ENCODE assay signal across 8 mouse cellular contexts in the genomic region with DNA sequence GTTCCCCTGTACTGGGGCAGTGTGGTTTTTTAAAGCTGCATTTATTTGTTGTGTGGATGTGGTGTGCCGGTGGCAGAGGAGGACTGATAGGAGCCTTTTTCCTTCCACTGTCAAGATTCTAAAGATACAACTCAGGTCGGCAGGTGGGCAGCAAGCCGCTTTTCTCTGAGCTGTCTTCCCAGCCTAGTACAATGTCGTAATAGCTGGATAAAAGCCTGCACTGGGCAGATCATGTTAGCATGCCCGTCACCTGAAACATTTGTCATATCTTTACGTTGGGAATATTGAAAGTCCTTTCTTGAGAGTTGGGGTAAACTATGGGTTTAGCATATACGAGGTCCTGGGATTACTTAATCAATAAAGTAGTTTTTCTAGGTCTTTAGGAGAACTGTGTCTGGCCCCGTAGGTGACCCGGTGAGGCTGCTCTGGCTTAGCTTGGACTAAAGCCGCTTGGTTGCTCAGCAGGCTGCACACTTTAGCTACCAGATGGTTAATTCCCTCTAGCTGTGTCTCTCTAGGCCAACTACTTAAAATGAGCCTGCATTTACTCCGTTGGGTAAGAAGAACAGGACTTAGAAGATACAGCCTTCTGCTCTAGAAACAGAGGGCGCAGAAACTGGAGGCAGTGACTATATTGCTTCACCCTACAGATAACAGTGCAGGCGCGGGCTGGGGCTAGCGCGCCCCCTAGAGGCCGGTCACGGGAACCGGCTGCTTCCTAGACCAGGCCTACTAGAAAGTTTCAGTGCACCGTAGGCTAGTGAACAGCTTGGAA. TPM values are rescaled to one million over a fixed set of nuclear protein-coding genes. Genes with fewer than 3 reads are reported as not detected.
DNase-seq lines count a peak whose midpoint lies in the region; ATAC-seq and TF ChIP-seq lines count a peak whose summit lies in the region.

No protein-coding gene starts in this region.

- H3K4me2 ChIP-seq in forebrain, embryonic 13.5 days = no peak overlapping the region
- H3K4me2 ChIP-seq in heart, postnatal 0 days (ENCODE audit: low read depth, low read length) = no peak overlapping the region

- 42% methylated on average over 20 of the region's 20 CpGs for WGBS in forebrain, embryonic 13.5 days
- 39% methylated on average over 20 of the region's 20 CpGs for WGBS in heart, postnatal 0 days

- peak; percentile 57; the same call in 1 of the 2 replicates for ATAC-seq in G1E (ENCODE audit: extremely low read depth, insufficient number of reproducible peaks, low FRiP score, poor library complexity, severe bottlenecking)
- ATAC-seq in forebrain, embryonic 13.5 days = peak; percentile 81
- peak; percentile 90 for ATAC-seq in heart, postnatal 0 days (ENCODE audit: insufficient read depth, low read depth)

- 0 out of 2 replicates have a peak, but pooled peaks cover 2% of the 10 kb centered on the region for H3K4me1 ChIP-seq in G1E (ENCODE audit: insufficient read depth, low read depth, low read length)
- H3K4me1 ChIP-seq in forebrain, embryonic 13.5 days = no peaks in the 10 kb centered on the region
- H3K4me1 ChIP-seq in heart, postnatal 0 days (ENCODE audit: control insufficient read depth, insufficient read depth) = no peaks in the 10 kb centered on the region

- peaks cover 15% of the 10 kb centered on the region for H3K27me3 ChIP-seq in G1E (ENCODE audit: insufficient read depth, low read length)
- H3K27me3 ChIP-seq in forebrain, embryonic 13.5 days = no peaks in the 10 kb centered on the region
- H3K27me3 ChIP-seq in heart, postnatal 0 days (ENCODE audit: control insufficient read depth, insufficient read depth, low read length) = no peaks in the 10 kb centered on the region

- H3K9me3 ChIP-seq in G1E (replicated peaks) = no peaks in the 10 kb centered on the region
- no peaks in the 10 kb centered on the region for H3K9me3 ChIP-seq in forebrain, embryonic 13.5 days (replicated peaks)
- H3K9me3 ChIP-seq in heart, postnatal 0 days (replicated peaks; ENCODE audit: control insufficient read depth, low read length) = no peaks in the 10 kb centered on the region

- peak; percentile 58 for DNase-seq in G1E (ENCODE audit: low spot score)
- peak; percentile 55 for DNase-seq in c-Kit-positive CD71-positive TER-119-negative erythroid progenitor cells, embryonic 14.5 days (ENCODE audit: low read depth)
- DNase-seq in heart, postnatal 0 days (ENCODE audit: low spot score) = peak; percentile 76
- DNase-seq in layer of hippocampus, adult 9-11 months = peak; percentile 64
- peak; percentile 77 for DNase-seq in lung, postnatal 14 days
- DNase-seq in retina, postnatal 7 days (ENCODE audit: low read depth, low spot score) = peak; percentile 86
- DNase-seq in urinary bladder, adult 2 months (ENCODE audit: low spot score) = peak; percentile 70

- H3K27ac ChIP-seq in forebrain, embryonic 13.5 days = no peak overlapping the region
- H3K27ac ChIP-seq in heart, postnatal 0 days (ENCODE audit: low read depth) = no peak overlapping the region

- TF ChIP-seq CTCF in G1E (IDR thresholded peaks at IDR 0.05; ENCODE audit: low read depth, low read length) = peak; percentile 80
- TF ChIP-seq CTCF in heart, postnatal 0 days (IDR thresholded peaks at IDR 0.05; ENCODE audit: low read depth) = peak; percentile 85

- H3K36me3 ChIP-seq in G1E (replicated peaks) = no peaks in the 10 kb centered on the region
- no peaks in the 10 kb centered on the region for H3K36me3 ChIP-seq in forebrain, embryonic 13.5 days (ENCODE audit: poor library complexity, severe bottlenecking)
- H3K36me3 ChIP-seq in heart, postnatal 0 days (replicated peaks; ENCODE audit: control insufficient read depth, insufficient read depth, low read length) = no peaks in the 10 kb centered on the region

- no peak overlapping the region for H3K9ac ChIP-seq in forebrain, embryonic 13.5 days
- no peak overlapping the region for H3K9ac ChIP-seq in heart, postnatal 0 days (replicated peaks; ENCODE audit: low read depth, low read length)

- no peak overlapping the region for H3K4me3 ChIP-seq in G1E (ENCODE audit: low read depth, low read length)
- H3K4me3 ChIP-seq in forebrain, embryonic 13.5 days = no peak overlapping the region
- no peak overlapping the region for H3K4me3 ChIP-seq in heart, postnatal 0 days (ENCODE audit: low read depth, low read length)

- no peak for TF ChIP-seq EP300 in heart, postnatal 0 days (IDR thresholded peaks at IDR 0.05; ENCODE audit: low read depth)

RNA-seq across cellular contexts. Expression of a gene that starts 58.2 kb away (rescaled TPM):
- total RNA-seq in G1E (2014; fragmentation: Nextera tagmentation) (79.2 and 88.2 TPM in 2 replicates), G1E (2017) (35.1 and 44.9 TPM in 2 replicates)
- 10.5 and 11.8 TPM in 2 replicates for polyA plus RNA-seq in G1E (2012)
- polyA plus RNA-seq in forebrain, embryonic 13.5 days (2015; fragmentation: Nextera tagmentation; extraction: Ambion mirVana) = 79.6 and 84.2 TPM in 2 replicates
- total RNA-seq in heart, postnatal 0 days (2014; rRNA removed; ENCODE audit: low replicate concordance) = 12.9 and 26.6 TPM in 2 replicates
- polyA plus RNA-seq in heart, postnatal 0 days (2015; fragmentation: Nextera tagmentation; extraction: Ambion mirVana) = 22.2 and 23.2 TPM in 2 replicates
- polyA plus RNA-seq in urinary bladder, adult 2 months (2012; rRNA removed) = 30.4 and 34.3 TPM in 2 replicates

RNA-seq across cellular contexts. Expression of a gene that starts 58.8 kb away (rescaled TPM):
- total RNA-seq in G1E (2014; fragmentation: Nextera tagmentation) (7.8 and 9.9 TPM in 2 replicates), G1E (2017) (10.5 and 10.8 TPM in 2 replicates)
- polyA plus RNA-seq in G1E (2012) = 2.9 and 3.7 TPM in 2 replicates
- polyA plus RNA-seq in forebrain, embryonic 13.5 days (2015; fragmentation: Nextera tagmentation; extraction: Ambion mirVana) = 30.5 and 31.5 TPM in 2 replicates
- total RNA-seq in heart, postnatal 0 days (2014; rRNA removed; ENCODE audit: low replicate concordance) = 18.5 and 28.0 TPM in 2 replicates
- polyA plus RNA-seq in heart, postnatal 0 days (2015; fragmentation: Nextera tagmentation; extraction: Ambion mirVana) = 40.5 and 41.9 TPM in 2 replicates
- polyA plus RNA-seq in urinary bladder, adult 2 months (2012; rRNA removed) = 17.0 and 18.2 TPM in 2 replicates
